Mouse (Mus musculus) hematopoietic multipotent progenitor cell, adult 10-12 weeks (in vitro differentiated cells): Measurements from ENCODE around the gene Olfr822. TPM values are rescaled to one million over a fixed set of nuclear protein-coding genes. Genes with fewer than 3 reads are reported as not detected.

ENCODE experiments used
- polyA plus RNA-seq: library from polyadenylated mRNA; stranded (reverse); fragments of >175 nt; gene quantifications from 2 replicates; pipeline ENCODE4 v1.2.3, GENCODE M21; 2012; ENCODE audit warnings: low replicate concordance

The Olfr822 gene
- polyA plus RNA-seq, result not detected in 2 replicates

DNA sequence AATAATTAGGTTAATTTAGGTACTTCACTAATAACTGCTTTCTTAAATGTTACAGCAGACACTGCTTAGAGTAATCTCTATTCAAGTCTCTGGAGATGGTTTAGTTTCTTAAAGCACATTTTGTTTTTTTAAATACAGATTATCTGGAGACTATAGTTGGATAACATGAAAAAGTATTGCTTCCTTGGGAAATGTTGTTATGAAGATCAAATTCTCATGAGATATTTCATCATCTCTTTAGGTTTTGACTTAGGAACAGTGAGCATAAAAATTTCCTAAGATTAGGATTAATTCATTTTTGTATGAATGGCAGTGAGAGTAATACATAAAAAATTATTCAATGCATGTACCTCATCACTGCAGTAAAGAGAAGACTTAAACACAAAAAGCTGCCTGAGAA, at the start of gene Olfr822:
TSS of gene Olfr822 (plus strand) at position 301 of the 400 bp plus-strand sequence.

DNA sequence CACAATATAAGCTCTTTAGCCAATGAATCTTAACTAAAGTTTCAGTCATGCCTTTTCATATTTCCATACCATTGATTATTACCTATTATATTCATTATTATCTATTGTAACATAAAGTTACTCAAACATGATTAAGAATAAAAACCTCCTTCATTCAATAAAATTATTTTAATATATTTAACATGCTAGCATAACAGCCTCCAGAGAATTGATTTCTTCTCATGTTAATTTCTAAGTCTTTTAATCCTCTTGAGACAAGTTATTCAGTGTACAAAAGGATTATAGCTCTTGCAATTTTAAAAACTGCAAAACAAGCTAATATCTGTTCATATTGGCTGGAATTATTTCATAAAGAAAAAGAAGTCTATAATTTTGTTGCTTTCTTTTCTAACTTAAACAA, 41.0 kb upstream of the Olfr822 start, which contains the start of gene Olfr821:
TSS of gene Olfr821 (plus strand) at position 301 of the 400 bp plus-strand sequence.

DNA sequence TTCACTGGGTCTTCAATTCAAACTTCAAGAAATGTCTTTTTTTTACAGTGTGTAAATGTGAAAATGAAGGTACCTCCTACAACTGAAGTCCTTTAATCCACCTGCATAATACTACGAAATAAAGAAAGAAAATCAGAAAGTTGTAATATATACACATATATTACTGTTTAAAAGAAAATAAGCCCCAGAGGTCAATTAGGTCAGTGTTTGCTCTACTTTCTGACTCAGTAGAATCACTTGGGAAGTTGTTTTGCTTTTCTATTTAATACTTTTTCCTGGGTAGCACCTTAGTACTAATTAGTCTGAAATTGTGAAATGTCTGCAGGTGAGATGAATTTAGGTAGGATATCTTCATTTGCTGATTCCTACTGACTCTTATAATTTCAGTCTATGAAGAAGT, 44.3 kb downstream of the Olfr822 start, which contains the start of gene Olfr823:
TSS of gene Olfr823 (minus strand) at position 101 of the 400 bp plus-strand sequence.

Other genes starting within 250 kb of the Olfr822 start
- gene Olfr812, start 225.1 kb upstream of the Olfr822 start, polyA plus RNA-seq, result not detected in 2 replicates
- not detected in 2 replicates for gene Olfr813, start 215.8 kb upstream of the Olfr822 start, polyA plus RNA-seq
- not detected in 2 replicates for gene Olfr814, start 191.4 kb upstream of the Olfr822 start, polyA plus RNA-seq
- not detected in 2 replicates for gene Olfr815, start 165.3 kb upstream of the Olfr822 start, polyA plus RNA-seq
- gene Olfr816, start 155.6 kb upstream of the Olfr822 start, polyA plus RNA-seq, result not detected in 2 replicates
- not detected in 2 replicates for gene Olfr818, start 122.1 kb upstream of the Olfr822 start, polyA plus RNA-seq
- not detected in 2 replicates for gene Olfr819, start 103.9 kb upstream of the Olfr822 start, polyA plus RNA-seq
- not detected in 2 replicates for gene Olfr247, start 95.1 kb upstream of the Olfr822 start, polyA plus RNA-seq
- gene Gm10310, start 86.1 kb upstream of the Olfr822 start, polyA plus RNA-seq, result not detected in 2 replicates
- gene Olfr820, start 58.6 kb upstream of the Olfr822 start, polyA plus RNA-seq, result not detected in 2 replicates
- gene Olfr821, start 40.9 kb upstream of the Olfr822 start, polyA plus RNA-seq, result not detected in 2 replicates
- gene Olfr823, start 44.2 kb downstream of the Olfr822 start, polyA plus RNA-seq, result not detected in 2 replicates
- gene Olfr824, start 58.8 kb downstream of the Olfr822 start, polyA plus RNA-seq, result not detected in 2 replicates
- gene Olfr825, start 95.6 kb downstream of the Olfr822 start, polyA plus RNA-seq, result not detected in 2 replicates
- not detected in 2 replicates for gene Olfr826, start 113.0 kb downstream of the Olfr822 start, polyA plus RNA-seq
- not detected in 2 replicates for gene Olfr827, start 143.2 kb downstream of the Olfr822 start, polyA plus RNA-seq
- gene Neurod4, start 209.0 kb downstream of the Olfr822 start, polyA plus RNA-seq, result 0.03 TPM in 1 of 2 replicates, not detected in the other